Mouse (Mus musculus) hindbrain, embryonic 13.5 days (tissue): ENCODE results near the gene Slc16a13. TPM values are rescaled to one million over a fixed set of nuclear protein-coding genes. Genes with fewer than 3 reads are reported as not detected.

ENCODE experiments used
- microRNA counts: library from miRNA; unstranded; fragments of <30 nt; microRNA quantifications from one replicate; lab custom pipeline; 2016
- microRNA-seq: library from miRNA; unstranded; fragments of <30 nt; microRNA quantifications from one replicate; pipeline ENCODE4, GENCODE M21; 2016
- polyA plus RNA-seq: library from polyadenylated mRNA; unstranded; fragments of >200 nt; fragmentation: Nextera tagmentation; extraction: Ambion mirVana; gene quantifications from 2 replicates; pipeline ENCODE4 v1.2.1, GENCODE M21; 2015

Gene Slc16a13
- polyA plus RNA-seq, 1 experiment from 2014 or later: 16.1 TPM

MicroRNAs encoded within 50 kb of the gene (microRNA counts, 519-probe panel; counts per million panel counts)
- microRNA mmu-miR-195 (lab: Ali Mortazavi, UCI) (51.3 counts per million), microRNA mmu-miR-497 (lab: Ali Mortazavi, UCI) (51.3 counts per million)

Small RNAs within 50 kb of the gene (microRNA-seq; reads per million reads assigned to microRNA genes)
- gene Mir195a (290 reads per million, percentile 62 among the genes with 10 or more reads in this experiment), gene Mir497 (not detected), gene Mir497b (not detected)

Other genes with a start within 250 kb of the Slc16a13 start
- 22.4 and 22.7 TPM in 2 replicates for gene Ctdnep1, start 239.9 kb downstream of the Slc16a13 start, polyA plus RNA-seq
- gene Elp5, start 238.5 kb downstream of the Slc16a13 start, polyA plus RNA-seq: 149 and 154 TPM in 2 replicates
- gene Gabarap, start 229.9 kb downstream of the Slc16a13 start, polyA plus RNA-seq: 670 and 709 TPM in 2 replicates
- 72.9 and 74.8 TPM in 2 replicates for gene Phf23, start 225.3 kb downstream of the Slc16a13 start, polyA plus RNA-seq
- gene Dvl2, start 220.5 kb downstream of the Slc16a13 start, polyA plus RNA-seq: 26.8 and 28.6 TPM in 2 replicates
- gene Acadvl, start 205.7 kb downstream of the Slc16a13 start, polyA plus RNA-seq: 56.9 and 59.4 TPM in 2 replicates
- gene Dlg4, start 204.1 kb downstream of the Slc16a13 start, polyA plus RNA-seq: 28.1 TPM in 2 replicates
- gene Asgr1, start 167.0 kb downstream of the Slc16a13 start, polyA plus RNA-seq: 1.5 and 1.7 TPM in 2 replicates
- gene Asgr2, start 128.4 kb downstream of the Slc16a13 start, polyA plus RNA-seq: not detected in 2 replicates
- gene Mgl2, start 90.7 kb downstream of the Slc16a13 start, polyA plus RNA-seq: 0.88 and 0.95 TPM in 2 replicates
- gene Clec10a, start 64.9 kb downstream of the Slc16a13 start, polyA plus RNA-seq: 0.47 and 1.3 TPM in 2 replicates
- 3.1 and 4.6 TPM in 2 replicates for gene Slc16a11, start 8.3 kb downstream of the Slc16a13 start, polyA plus RNA-seq
- 5.0 and 5.5 TPM in 2 replicates for gene Bcl6b, start 8.7 kb upstream of the Slc16a13 start, polyA plus RNA-seq
- gene 0610010K14Rik, start 16.9 kb upstream of the Slc16a13 start, polyA plus RNA-seq: 193 and 201 TPM in 2 replicates
- gene Gm21988, start 18.8 kb upstream of the Slc16a13 start, polyA plus RNA-seq: 12.4 and 14.7 TPM in 2 replicates
- gene Rnasek, start 18.8 kb upstream of the Slc16a13 start, polyA plus RNA-seq: 340 and 342 TPM in 2 replicates
- 2.1 and 2.8 TPM in 2 replicates for gene Alox12, start 34.3 kb upstream of the Slc16a13 start, polyA plus RNA-seq
- not detected in 2 replicates for gene Alox12e, start 101.6 kb upstream of the Slc16a13 start, polyA plus RNA-seq
- gene Alox15, start 131.0 kb upstream of the Slc16a13 start, polyA plus RNA-seq: 0.10 TPM in 1 of 2 replicates, not detected in the other
- 33.3 and 33.6 TPM in 2 replicates for gene Pelp1, start 189.0 kb upstream of the Slc16a13 start, polyA plus RNA-seq
- 47.6 and 50.2 TPM in 2 replicates for gene Arrb2, start 211.6 kb upstream of the Slc16a13 start, polyA plus RNA-seq
- 43.2 and 45.5 TPM in 2 replicates for gene Med11, start 230.9 kb upstream of the Slc16a13 start, polyA plus RNA-seq
- gene Zmynd15, start 238.4 kb upstream of the Slc16a13 start, polyA plus RNA-seq: 0.45 and 0.98 TPM in 2 replicates
- 4.6 and 6.7 TPM in 2 replicates for gene Cxcl16, start 238.9 kb upstream of the Slc16a13 start, polyA plus RNA-seq